Mouse (Mus musculus) stomach, postnatal 0 days (tissue): Measurements from ENCODE around the gene Rsph1.

ENCODE experiments used
- CTCF ChIP-seq: IDR thresholded peaks from 2 replicates; pipeline ENCODE4 v1.5.1; 2016; ENCODE audit warnings: antibody characterized with exemption, low read depth, mild to moderate bottlenecking, moderate library complexity
- EP300 ChIP-seq: optimal IDR thresholded peaks from 2 replicates; pipeline ENCODE3; 2016; ENCODE audit warnings: antibody characterized with exemption

DNA sequence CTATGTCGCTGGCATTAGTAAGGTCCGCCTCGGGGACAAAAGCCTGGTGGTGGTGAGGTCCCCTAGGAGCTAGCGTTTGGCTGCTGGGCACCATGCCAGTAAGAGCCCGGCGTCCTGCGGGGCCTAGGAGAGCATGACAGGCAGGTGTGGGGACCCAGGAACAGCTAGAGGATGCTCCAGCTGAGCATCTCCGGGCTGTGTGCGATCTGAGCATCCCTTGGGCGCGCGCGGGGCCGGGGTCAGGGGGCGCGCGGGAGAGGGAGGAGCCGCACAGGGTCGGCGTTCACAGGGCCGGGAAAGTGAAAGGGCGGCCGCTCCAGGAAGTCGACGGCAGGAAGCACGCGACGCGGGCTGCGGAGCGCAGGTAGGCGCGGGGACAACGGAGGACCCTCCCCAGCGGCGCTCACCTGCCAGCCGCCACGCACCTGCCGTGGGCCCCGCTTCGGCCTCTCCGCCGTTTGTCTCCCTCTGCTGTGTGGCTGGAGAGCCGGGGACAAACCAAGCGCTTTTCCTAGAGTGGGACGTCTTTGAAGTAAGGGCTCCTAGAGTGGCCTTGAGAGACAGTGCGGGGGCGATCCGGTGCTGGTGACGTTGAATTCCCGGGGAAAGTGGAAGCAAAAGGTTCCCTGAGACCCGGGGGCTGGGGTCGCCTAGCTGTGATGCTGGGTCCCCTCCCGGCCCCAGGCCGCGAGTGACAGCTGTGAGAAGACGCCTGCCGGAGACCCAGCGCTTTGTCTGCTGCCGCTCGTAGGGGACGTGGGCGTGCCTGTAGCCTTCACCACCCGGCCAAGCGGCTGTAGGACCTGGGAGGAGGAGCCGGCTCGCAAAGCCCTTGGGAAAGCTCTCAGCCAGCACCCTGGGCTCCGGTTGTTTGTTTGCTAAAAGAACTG lies 19.0 kb upstream of the Rsph1 start:
- TF ChIP-seq CTCF = no peak
- TF ChIP-seq EP300 = no peak
